Mouse (Mus musculus): Measurements from ENCODE around the gene Wnt5b. TPM values are rescaled to one million over a fixed set of nuclear protein-coding genes. Genes with fewer than 3 reads are reported as not detected.
A peak's percentile ranks its signal among the peaks of the same experiment; 100 is the strongest.

Wnt5b gene
- total and polyA plus RNA-seq, 3 experiments, result 0.04 TPM; not detected in 2

DNA sequence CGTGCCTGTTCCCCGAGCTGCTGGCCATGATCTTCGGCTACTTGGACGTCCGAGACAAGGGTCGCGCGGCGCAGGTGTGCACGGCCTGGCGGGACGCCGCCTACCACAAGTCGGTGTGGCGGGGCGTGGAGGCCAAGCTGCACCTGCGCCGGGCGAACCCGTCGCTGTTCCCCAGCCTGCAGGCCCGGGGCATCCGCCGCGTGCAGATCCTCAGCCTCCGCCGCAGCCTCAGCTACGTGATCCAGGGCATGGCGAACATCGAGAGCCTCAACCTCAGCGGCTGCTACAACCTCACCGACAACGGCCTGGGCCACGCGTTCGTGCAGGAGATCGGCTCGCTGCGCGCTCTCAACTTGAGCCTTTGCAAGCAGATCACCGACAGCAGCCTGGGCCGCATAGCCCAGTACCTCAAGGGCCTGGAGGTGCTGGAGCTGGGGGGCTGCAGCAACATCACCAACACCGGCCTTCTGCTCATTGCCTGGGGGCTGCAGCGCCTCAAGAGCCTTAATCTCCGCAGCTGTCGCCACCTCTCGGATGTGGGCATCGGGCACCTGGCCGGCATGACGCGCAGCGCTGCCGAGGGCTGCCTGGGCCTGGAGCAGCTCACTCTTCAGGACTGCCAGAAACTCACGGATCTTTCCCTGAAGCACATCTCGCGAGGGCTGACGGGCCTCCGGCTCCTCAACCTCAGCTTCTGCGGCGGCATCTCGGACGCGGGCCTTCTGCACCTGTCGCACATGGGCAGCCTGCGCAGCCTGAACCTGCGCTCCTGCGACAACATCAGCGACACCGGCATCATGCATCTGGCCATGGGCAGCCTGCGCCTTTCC, 64.1 kb downstream of the Wnt5b start:
- TF ChIP-seq ELF1 (IDR thresholded peaks at IDR 0.05; ENCODE audit: low read depth, low read length) (no peak), RCOR1 (IDR thresholded peaks at IDR 0.05; ENCODE audit: low read depth, low read length) (no peak), USF1 (IDR thresholded peaks at IDR 0.05; ENCODE audit: low read depth, low read length) (no peak), MYB (IDR thresholded peaks at IDR 0.05; ENCODE audit: low read depth, low read length) (no peak), POLR2AphosphoS5 (IDR thresholded peaks at IDR 0.05; ENCODE audit: borderline replicate concordance, low read depth, low read length) (no peak), ETS1 (IDR thresholded peaks at IDR 0.05; ENCODE audit: low read depth, low read length) (0 out of 2 replicates have a peak, but pooled peaks have one; percentile 6), TBP (IDR thresholded peaks at IDR 0.05; ENCODE audit: low read depth, low read length) (no peak), SIN3A (IDR thresholded peaks at IDR 0.05; ENCODE audit: low read length) (peak; percentile 24; the same call in 1 of the 2 replicates), MXI1 (IDR thresholded peaks at IDR 0.05; ENCODE audit: low read depth, low read length) (peak; percentile 45; the same call in 1 of the 2 replicates), EP300 (IDR thresholded peaks at IDR 0.05; ENCODE audit: low read depth in 1 of 2, low read length in 2 of 2) (0 out of 4 replicates have a peak, but pooled peaks of 1 of the 2 experiments have one; percentile 9), HCFC1 (IDR thresholded peaks at IDR 0.05; ENCODE audit: low read depth, low read length) (no peak), CHD2 (IDR thresholded peaks at IDR 0.05; ENCODE audit: low read length) (peak; percentile 46; the same call in 1 of the 2 replicates), MAX (IDR thresholded peaks at IDR 0.05; ENCODE audit: low read length) (no peak; the same call in 1 of the 2 replicates), MEF2A (IDR thresholded peaks at IDR 0.05; ENCODE audit: extremely low read depth, insufficient replicate concordance, low read depth, low read length, poor library complexity, severe bottlenecking) (no peak), UBTF (IDR thresholded peaks at IDR 0.05; ENCODE audit: borderline replicate concordance, insufficient read depth, low read depth, low read length) (0 out of 2 replicates have a peak, but pooled peaks have one; percentile 32), CTCF (IDR thresholded peaks at IDR 0.05 in 2 of 3, conservative IDR thresholded peaks at IDR 0.05 in 1 of 3; ENCODE audit: control insufficient read depth in 1 of 3, insufficient read depth in 1 of 3, low read depth in 2 of 3, low read length in 3 of 3, poor library complexity in 1 of 3, severe bottlenecking in 1 of 3) (no peak), MAZ (IDR thresholded peaks at IDR 0.05; ENCODE audit: low read depth, low read length) (no peak), CHD1 (IDR thresholded peaks at IDR 0.05; ENCODE audit: low read depth, low read length) (peak; percentile 34; the same call in 1 of the 2 replicates), TCF12 (IDR thresholded peaks at IDR 0.05; ENCODE audit: low read depth, low read length) (0 out of 2 replicates have a peak, but pooled peaks have one; percentile 11), POLR2AphosphoS2 (IDR thresholded peaks at IDR 0.05; ENCODE audit: low read length) (no peak), KAT2A (conservative IDR thresholded peaks at IDR 0.05; ENCODE audit: low read depth, low read length) (no peak), MAFK (IDR thresholded peaks at IDR 0.05; ENCODE audit: borderline replicate concordance, low read depth, low read length) (no peak), E2F4 (IDR thresholded peaks at IDR 0.05; ENCODE audit: borderline replicate concordance, low read depth, low read length) (no peak), SMC3 (IDR thresholded peaks at IDR 0.05; ENCODE audit: low read depth, low read length) (no peak), NRF1 (IDR thresholded peaks at IDR 0.05; ENCODE audit: insufficient read depth, low read depth, low read length, poor library complexity, severe bottlenecking) (peak; percentile 43; the same call in 1 of the 2 replicates), BHLHE40 (IDR thresholded peaks at IDR 0.05; ENCODE audit: borderline replicate concordance, low read depth, low read length) (no peak), NELFE (IDR thresholded peaks at IDR 0.05; ENCODE audit: low read depth, low read length) (0 out of 2 replicates have a peak, but pooled peaks have one; percentile 33), USF2 (IDR thresholded peaks at IDR 0.05; ENCODE audit: borderline replicate concordance in 1 of 2, insufficient read depth in 1 of 2, low read depth in 1 of 2, low read length in 2 of 2) (no peak), RAD21 (IDR thresholded peaks at IDR 0.05; ENCODE audit: low read depth, low read length) (no peak), MYC (IDR thresholded peaks at IDR 0.05; ENCODE audit: low read depth, low read length) (0 out of 2 replicates have a peak, but pooled peaks have one; percentile 8), ZMIZ1 (IDR thresholded peaks at IDR 0.05; ENCODE audit: low read depth, low read length) (peak; percentile 35; the same call in 1 of the 2 replicates)
- Histone ChIP-seq H3K79me2 (ENCODE audit: control insufficient read depth, insufficient read depth, low read length, poor library complexity) (peaks cover 39% of the 10 kb centered on the region), H3K27me3 (ENCODE audit: control insufficient read depth in 1 of 2, insufficient read depth in 2 of 2, low read length in 2 of 2) (no peaks in the 10 kb centered on the region), H3K4me3 (ENCODE audit: control insufficient read depth in 1 of 2, insufficient read depth in 1 of 2, low read depth in 2 of 2, low read length in 2 of 2) (peak overlapping the region; percentile 85 to 97), H3K9me3 (replicated peaks; ENCODE audit: insufficient read depth, low read length) (no peaks in the 10 kb centered on the region), H3K27ac (ENCODE audit: control insufficient read depth, low read depth, low read length) (peak overlapping the region; percentile 95), H3K9ac (ENCODE audit: control insufficient read depth, low read depth, low read length, poor library complexity, severe bottlenecking) (peak overlapping the region; percentile 96), H3K4me1 (ENCODE audit: control insufficient read depth in 1 of 2, insufficient read depth in 2 of 2, low read length in 2 of 2) (peaks cover 9 to 30% of the 10 kb centered on the region in 2 experiments), H3K36me3 (ENCODE audit: control insufficient read depth in 1 of 2, insufficient read depth in 2 of 2, low read length in 2 of 2) (peaks cover 3 to 29% of the 10 kb centered on the region in 2 experiments; a peak in 3 of 4 replicates)
- peak; percentile 80 for DNase-seq (ENCODE audit: low read depth, low spot score)
